Mouse (Mus musculus): Measurements from ENCODE around the gene Cyp2s1. TPM values are rescaled to one million over a fixed set of nuclear protein-coding genes. Genes with fewer than 3 reads are reported as not detected.
A peak's percentile ranks its signal among the peaks of the same experiment; 100 is the strongest.

Gene Cyp2s1
- total and polyA plus RNA-seq, 3 experiments, result not detected

DNA sequence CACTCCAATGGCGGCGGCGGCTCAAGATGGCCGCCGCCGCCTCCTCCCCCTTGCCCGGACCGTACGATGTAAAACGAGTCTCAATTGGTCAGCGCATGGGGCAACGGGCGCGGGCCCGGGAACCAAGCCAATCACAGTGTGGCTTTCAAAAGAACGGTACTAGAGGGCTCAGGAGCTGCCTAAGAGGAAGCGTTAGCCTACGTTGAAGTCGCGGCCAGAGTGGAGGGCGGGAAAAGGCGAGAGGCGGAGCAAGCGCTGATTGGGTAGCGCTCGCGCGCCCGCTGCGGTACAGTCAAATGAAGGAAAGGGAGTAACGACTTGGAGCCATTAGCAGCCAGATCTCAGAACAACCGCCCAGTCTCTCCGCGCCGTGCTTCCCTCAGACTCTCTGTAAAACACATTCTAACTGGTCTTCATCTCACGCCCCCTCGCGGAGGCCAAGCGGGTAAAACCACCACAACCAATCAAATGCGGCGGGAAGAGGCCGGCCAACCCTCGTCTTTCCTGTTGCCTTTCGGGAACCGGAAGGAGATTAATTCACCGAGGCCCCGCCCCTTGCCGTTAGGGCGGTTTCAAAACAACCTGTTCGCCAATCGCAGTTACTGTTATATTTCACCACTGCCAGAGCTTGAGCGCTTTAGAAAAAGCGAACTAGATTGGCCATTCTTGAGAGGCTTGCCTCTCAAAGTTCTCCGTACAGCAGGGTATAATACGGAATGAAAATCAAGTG, 61.8 kb downstream of the Cyp2s1 start, which contains the start of gene Hnrnpul1:
Gene Hnrnpul1, minus strand, starts transcription at position 20 of the 730 bp plus-strand sequence.
- TF ChIP-seq HCFC1 (IDR thresholded peaks at IDR 0.05; ENCODE audit: low read depth, low read length) (peak; percentile 74), EP300 (IDR thresholded peaks at IDR 0.05; ENCODE audit: low read depth in 1 of 2, low read length in 2 of 2) (peak in 1 of 2 experiments; percentile 35; a peak in 1 of 4 replicates), CTCF (IDR thresholded peaks at IDR 0.05 in 2 of 3, conservative IDR thresholded peaks at IDR 0.05 in 1 of 3; ENCODE audit: control insufficient read depth in 1 of 3, insufficient read depth in 1 of 3, low read depth in 2 of 3, low read length in 3 of 3, poor library complexity in 1 of 3, severe bottlenecking in 1 of 3) (peak in 2 of 3 experiments; percentile 10; a peak in 2 of 6 replicates), ELF1 (IDR thresholded peaks at IDR 0.05; ENCODE audit: low read depth, low read length) (peak; percentile 79; the same call in 1 of the 2 replicates), SMC3 (IDR thresholded peaks at IDR 0.05; ENCODE audit: low read depth, low read length) (no peak), POLR2A (IDR thresholded peaks at IDR 0.05; ENCODE audit: control insufficient read depth in 1 of 2, insufficient read depth in 1 of 2, low read depth in 1 of 2, low read length in 2 of 2, poor library complexity in 1 of 2) (peak in 1 of 2 experiments; percentile 71; a peak in 2 of 4 replicates), USF1 (IDR thresholded peaks at IDR 0.05; ENCODE audit: low read depth, low read length) (0 out of 2 replicates have a peak, but pooled peaks have one; percentile 7), ETS1 (IDR thresholded peaks at IDR 0.05; ENCODE audit: low read depth, low read length) (peak; percentile 26; the same call in 1 of the 2 replicates), ZMIZ1 (IDR thresholded peaks at IDR 0.05; ENCODE audit: low read depth, low read length) (peak; percentile 77; the same call in 1 of the 2 replicates), GABPA (IDR thresholded peaks at IDR 0.05; ENCODE audit: low read depth, low read length) (peak; percentile 96; the same call in 1 of the 2 replicates), ZNF384 (IDR thresholded peaks at IDR 0.05; ENCODE audit: low read depth, low read length) (peak; percentile 66; the same call in 1 of the 2 replicates), MAX (IDR thresholded peaks at IDR 0.05; ENCODE audit: low read length) (peak; percentile 42), TBP (IDR thresholded peaks at IDR 0.05; ENCODE audit: low read depth, low read length) (peak; percentile 87), E2F4 (IDR thresholded peaks at IDR 0.05; ENCODE audit: borderline replicate concordance, low read depth, low read length) (peak; percentile 97), CHD2 (IDR thresholded peaks at IDR 0.05; ENCODE audit: low read length) (no peak; the same call in 1 of the 2 replicates), RCOR1 (IDR thresholded peaks at IDR 0.05; ENCODE audit: low read depth, low read length) (no peak), MYC (IDR thresholded peaks at IDR 0.05; ENCODE audit: low read depth, low read length) (no peak; the same call in 1 of the 2 replicates), POLR2AphosphoS5 (IDR thresholded peaks at IDR 0.05; ENCODE audit: borderline replicate concordance, low read depth, low read length) (no peak; the same call in 1 of the 2 replicates), KAT2A (conservative IDR thresholded peaks at IDR 0.05; ENCODE audit: low read depth, low read length) (peak; percentile 54), NELFE (IDR thresholded peaks at IDR 0.05; ENCODE audit: low read depth, low read length) (peak; percentile 71; the same call in 1 of the 2 replicates), TCF12 (IDR thresholded peaks at IDR 0.05; ENCODE audit: low read depth, low read length) (peak; percentile 41; the same call in 1 of the 2 replicates), MYB (IDR thresholded peaks at IDR 0.05; ENCODE audit: low read depth, low read length) (peak; percentile 83), ZC3H11A (IDR thresholded peaks at IDR 0.05; ENCODE audit: low read depth, low read length) (no peak), SIN3A (IDR thresholded peaks at IDR 0.05; ENCODE audit: low read length) (no peak; the same call in 1 of the 2 replicates), MEF2A (IDR thresholded peaks at IDR 0.05; ENCODE audit: extremely low read depth, insufficient replicate concordance, low read depth, low read length, poor library complexity, severe bottlenecking) (no peak), MAZ (IDR thresholded peaks at IDR 0.05; ENCODE audit: low read depth, low read length) (peak; percentile 64; the same call in 1 of the 2 replicates)
- H3K9me3 ChIP-seq (replicated peaks; ENCODE audit: insufficient read depth, low read length), result no peaks in the 10 kb centered on the region

More for the DNA sequence above, 61.8 kb downstream of the Cyp2s1 start, which contains the start of gene Hnrnpul1:
- Histone ChIP-seq H3K36me3 (ENCODE audit: control insufficient read depth in 1 of 2, insufficient read depth in 2 of 2, low read length in 2 of 2) (peaks cover 15 to 17% of the 10 kb centered on the region in 2 experiments), H3K9ac (ENCODE audit: control insufficient read depth, low read depth, low read length, poor library complexity, severe bottlenecking) (peak within 1 kb of the TSS; percentile 100), H3K4me1 (ENCODE audit: control insufficient read depth in 1 of 2, insufficient read depth in 2 of 2, low read length in 2 of 2) (peaks cover 2 to 18% of the 10 kb centered on the region in 2 experiments; a peak in 3 of 4 replicates), H3K27ac (ENCODE audit: control insufficient read depth, low read depth, low read length) (peak within 1 kb of the TSS; percentile 100), H3K27me3 (ENCODE audit: control insufficient read depth in 1 of 2, insufficient read depth in 2 of 2, low read length in 2 of 2) (no peaks in the 10 kb centered on the region; a peak in 2 of 4 replicates), H3K4me3 (ENCODE audit: control insufficient read depth in 1 of 2, insufficient read depth in 1 of 2, low read depth in 2 of 2, low read length in 2 of 2) (peak within 1 kb of the TSS; percentile 92 to 97), H3K79me2 (ENCODE audit: control insufficient read depth, insufficient read depth, low read length, poor library complexity) (peaks cover 40% of the 10 kb centered on the region)
- DNase-seq (ENCODE audit: low read depth, low spot score), result peak; percentile 99
